ENCODE assay signal across 8 mouse cellular contexts in genomic region chr10:4107661-4108338, GRCm38 (mm10).
DNase-seq lines count a peak whose midpoint lies in the region; ATAC-seq and TF ChIP-seq lines count a peak whose summit lies in the region.

No protein-coding gene starts in this region.

- WGBS in heart, embryonic 16.5 days: 19% methylated on average over 7 of the region's 7 CpGs
- WGBS in thymus, adult 2 months: 81% methylated on average over 7 of the region's 7 CpGs

- no peak for TF ChIP-seq CTCF in thymus, adult 2 months (IDR thresholded peaks at IDR 0.05; ENCODE audit: borderline replicate concordance, control insufficient read depth, extremely low read depth, insufficient read depth, low read length, poor library complexity)

- peak; percentile 31 for DNase-seq in MEL-GATA-1-ER (ENCODE audit: extremely low read depth, low read depth)
- peak; percentile 33 for DNase-seq in c-Kit-positive CD71-negative TER-119-negative erythroid progenitor cells, embryonic 14.5 days (ENCODE audit: low read depth)
- DNase-seq in kidney, postnatal 14 days: peak; percentile 80
- DNase-seq in spleen, postnatal 10 days (ENCODE audit: low spot score in 2 of 2): no peak
- DNase-seq in thymus, adult 2 months: no peak
- no peak for DNase-seq in ovary, postnatal 10 days (ENCODE audit: low spot score)

- TF ChIP-seq POLR2A in thymus, adult 2 months (IDR thresholded peaks at IDR 0.05; ENCODE audit: control insufficient read depth, extremely low read depth, insufficient read depth, low read length, poor library complexity): no peak

- H3K36me3 ChIP-seq in heart, embryonic 16.5 days (ENCODE audit: control insufficient read depth, insufficient read depth): no peaks in the 10 kb centered on the region
- peaks cover 73% of the 10 kb centered on the region for H3K36me3 ChIP-seq in megakaryocyte, embryonic 14.5 days (replicated peaks; ENCODE audit: low read length)
- H3K36me3 ChIP-seq in thymus, adult 2 months (ENCODE audit: control insufficient read depth, insufficient read depth, low read length): 0 out of 2 replicates have a peak, but pooled peaks cover 4% of the 10 kb centered on the region

- H3K27me3 ChIP-seq in heart, embryonic 16.5 days (ENCODE audit: control insufficient read depth, insufficient read depth, low read length): no peaks in the 10 kb centered on the region
- H3K27me3 ChIP-seq in megakaryocyte, embryonic 14.5 days (replicated peaks): no peaks in the 10 kb centered on the region
- H3K27me3 ChIP-seq in thymus, adult 2 months (ENCODE audit: control insufficient read depth, insufficient read depth, low read length): no peaks in the 10 kb centered on the region

- H3K9ac ChIP-seq in heart, embryonic 16.5 days (ENCODE audit: low read length): peak overlapping the region; percentile 34; the same call in 1 of the 2 replicates

- ATAC-seq in heart, embryonic 16.5 days (replicated peaks; ENCODE audit: extremely low read depth, insufficient read depth, low FRiP score): peak; percentile 91

- no peak overlapping the region for H3K4me3 ChIP-seq in heart, embryonic 16.5 days (ENCODE audit: low read length)
- H3K4me3 ChIP-seq in megakaryocyte, embryonic 14.5 days (replicated peaks): peak overlapping the region; percentile 65
- no peak overlapping the region for H3K4me3 ChIP-seq in thymus, adult 2 months (ENCODE audit: control insufficient read depth, insufficient read depth, low read length)

- peak overlapping the region; percentile 70 for H3K27ac ChIP-seq in heart, embryonic 16.5 days (ENCODE audit: low read length)
- no peak overlapping the region for H3K27ac ChIP-seq in thymus, adult 2 months (ENCODE audit: control insufficient read depth, insufficient read depth, low read length)

- H3K9me3 ChIP-seq in heart, embryonic 16.5 days (replicated peaks; ENCODE audit: control insufficient read depth, low read length): no peaks in the 10 kb centered on the region
- H3K9me3 ChIP-seq in megakaryocyte, embryonic 14.5 days: no peaks in the 10 kb centered on the region

- no peak overlapping the region for H3K4me2 ChIP-seq in heart, embryonic 16.5 days (ENCODE audit: low read depth, low read length)

- peaks cover 34% of the 10 kb centered on the region for H3K4me1 ChIP-seq in heart, embryonic 16.5 days (ENCODE audit: control insufficient read depth, insufficient read depth, low read length)
- peaks cover 69% of the 10 kb centered on the region for H3K4me1 ChIP-seq in megakaryocyte, embryonic 14.5 days
- no peaks in the 10 kb centered on the region for H3K4me1 ChIP-seq in thymus, adult 2 months (replicated peaks; ENCODE audit: control insufficient read depth, insufficient read depth, low read length)

Comparison
In these comparisons a context has a peak if more than half of its experiments do, and no peak if none do; other contexts are left out.
1. DNase-seq: peak in MEL-GATA-1-ER (single experiment), c-Kit-positive CD71-negative TER-119-negative erythroid progenitor cells, embryonic 14.5 days (single experiment) and kidney, postnatal 14 days (single experiment); none in spleen, postnatal 10 days (0 of 2), thymus, adult 2 months (single experiment) and ovary, postnatal 10 days (single experiment).